Mouse (Mus musculus): ENCODE measurements around the gene Rita1.

DNA sequence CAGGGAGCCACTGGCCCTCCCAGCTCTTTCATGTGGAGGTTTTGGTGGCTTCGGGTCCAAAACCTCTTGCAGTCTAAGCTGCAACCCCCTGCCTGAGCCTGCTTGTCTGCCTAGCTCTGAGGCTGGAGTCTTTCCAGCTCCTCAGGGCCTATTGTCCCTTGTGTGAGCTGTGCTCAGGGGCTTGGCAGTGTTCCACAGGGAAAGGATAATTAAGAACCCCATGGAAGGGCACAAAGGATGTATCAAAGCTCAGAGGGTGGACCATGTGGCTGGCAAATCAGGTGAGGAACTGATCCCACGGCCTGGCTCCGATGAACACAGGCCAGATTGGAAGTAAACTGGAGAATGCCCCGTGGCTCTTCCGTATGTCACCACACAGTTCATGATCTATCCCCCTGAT is 46.3 kb downstream of the Rita1 start:
- TF ChIP-seq CTCF (IDR thresholded peaks at IDR 0.05) (no peak), POLR2A (IDR thresholded peaks at IDR 0.05; ENCODE audit: insufficient read depth, low read depth, low read length) (no peak), EP300 (IDR thresholded peaks at IDR 0.05; ENCODE audit: insufficient read depth, low read depth, low read length) (no peak)

Measured in heart, adult 2 months (tissue).